Mouse (Mus musculus): ENCODE measurements around the gene Oxld1. TPM values are rescaled to one million over a fixed set of nuclear protein-coding genes. Genes with fewer than 3 reads are reported as not detected.

The Oxld1 gene
- polyA plus RNA-seq, 1 experiment from 2014 or later: 17.6 TPM

DNA sequence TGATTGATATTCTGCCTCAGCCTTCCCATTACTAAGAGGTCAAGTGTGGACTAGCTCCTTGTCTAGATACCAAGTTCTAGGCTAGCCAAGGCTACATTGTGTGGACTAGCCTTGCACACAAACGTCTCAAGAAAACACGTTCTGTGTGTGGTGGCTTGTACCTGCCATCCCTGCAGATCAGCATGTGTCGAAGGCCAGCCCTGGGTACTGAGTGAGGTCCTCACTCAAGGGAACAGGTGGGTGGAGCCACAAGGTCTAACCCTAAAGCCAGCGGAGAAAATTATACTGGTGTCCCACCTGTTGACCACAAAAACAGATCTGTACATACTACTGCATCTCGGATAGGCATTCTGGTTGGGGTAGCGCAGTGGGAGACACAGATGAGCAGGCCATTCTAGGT lies 42.0 kb upstream of the Oxld1 start:
- no peak overlapping the region for H3K27ac ChIP-seq (ENCODE audit: low read depth, low read length)
- TF ChIP-seq CTCF (IDR thresholded peaks at IDR 0.05; ENCODE audit: low read depth): no peak
- 0 out of 2 replicates have a peak overlapping the region, but pooled peaks have one; percentile 32 for H3K4me2 ChIP-seq (replicated peaks; ENCODE audit: low read depth)
- no peaks in the 10 kb centered on the region for H3K27me3 ChIP-seq (replicated peaks; ENCODE audit: control insufficient read depth, insufficient read depth, low read length)
- H3K9ac ChIP-seq (ENCODE audit: low read depth, low read length): no peak overlapping the region
- H3K4me3 ChIP-seq (ENCODE audit: low read depth, low read length): no peak overlapping the region
- WGBS: 62% methylated on average over 6 of the region's 6 CpGs
- no peaks in the 10 kb centered on the region for H3K9me3 ChIP-seq (ENCODE audit: control insufficient read depth)
- 0 out of 2 replicates have a peak, but pooled peaks cover 2% of the 10 kb centered on the region for H3K4me1 ChIP-seq (replicated peaks; ENCODE audit: control insufficient read depth, insufficient read depth, low read length)
- ATAC-seq: 0 out of 2 replicates have a peak, but pooled peaks have one; percentile 14
- peaks cover 41% of the 10 kb centered on the region for H3K36me3 ChIP-seq (ENCODE audit: control insufficient read depth, insufficient read depth)

DNA sequence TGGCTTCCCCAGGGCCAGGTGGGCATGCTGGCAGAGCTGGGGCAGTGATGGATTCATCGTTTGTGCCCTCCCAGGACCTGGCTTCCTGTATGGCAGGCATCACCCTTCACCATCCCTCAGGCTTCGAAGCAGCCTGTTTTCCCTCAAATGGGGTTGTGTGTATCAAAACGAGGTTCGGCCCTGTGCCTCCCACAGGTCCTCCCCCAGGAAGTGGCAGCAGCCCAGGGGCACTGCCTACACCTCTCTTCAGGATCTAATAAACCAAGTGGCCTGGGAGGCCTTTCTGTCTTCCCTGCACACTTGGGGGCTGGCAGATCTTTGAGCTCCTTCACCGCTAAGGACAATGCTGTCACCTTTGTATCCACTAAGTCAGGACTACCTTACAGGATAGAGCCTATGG lies 41.0 kb upstream of the Oxld1 start:
- WGBS: 86% methylated on average over 5 of the region's 5 CpGs
- Histone ChIP-seq H3K9me3 (ENCODE audit: control insufficient read depth) (no peaks in the 10 kb centered on the region), H3K9ac (ENCODE audit: low read depth, low read length) (no peak overlapping the region), H3K27ac (ENCODE audit: low read depth, low read length) (no peak overlapping the region), H3K4me1 (replicated peaks; ENCODE audit: control insufficient read depth, insufficient read depth, low read length) (0 out of 2 replicates have a peak, but pooled peaks cover 7% of the 10 kb centered on the region), H3K27me3 (replicated peaks; ENCODE audit: control insufficient read depth, insufficient read depth, low read length) (no peaks in the 10 kb centered on the region), H3K4me2 (replicated peaks; ENCODE audit: low read depth) (no peak overlapping the region), H3K36me3 (ENCODE audit: control insufficient read depth, insufficient read depth) (peaks cover 51% of the 10 kb centered on the region), H3K4me3 (ENCODE audit: low read depth, low read length) (no peak overlapping the region)
- TF ChIP-seq CTCF (IDR thresholded peaks at IDR 0.05; ENCODE audit: low read depth): no peak
- no peak for ATAC-seq

DNA sequence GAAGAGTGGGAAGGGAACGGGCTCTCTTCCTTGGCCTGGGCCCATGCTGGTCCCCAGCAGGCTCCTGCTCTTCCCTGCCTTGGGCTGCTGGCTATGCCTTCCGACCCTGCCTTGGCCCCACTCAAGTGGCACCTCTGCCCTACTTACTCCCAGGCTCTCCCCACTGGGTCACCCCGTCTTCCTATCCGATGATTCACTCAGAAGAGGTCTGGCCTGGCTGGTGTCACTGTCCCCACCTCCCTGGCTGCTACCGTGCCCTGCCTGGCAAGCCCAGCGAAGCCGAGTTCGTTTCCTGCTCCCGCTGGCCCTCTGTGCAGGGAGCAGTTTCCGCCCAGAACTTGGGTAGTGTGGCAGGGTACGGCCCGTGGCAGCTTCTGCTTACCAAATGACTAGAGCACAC lies 40.4 kb upstream of the Oxld1 start:
- WGBS: 93% methylated on average over 12 of the region's 12 CpGs
- Histone ChIP-seq H3K9me3 (ENCODE audit: control insufficient read depth) (no peaks in the 10 kb centered on the region), H3K9ac (ENCODE audit: low read depth, low read length) (no peak overlapping the region), H3K4me2 (replicated peaks; ENCODE audit: low read depth) (no peak overlapping the region), H3K4me3 (ENCODE audit: low read depth, low read length) (no peak overlapping the region), H3K36me3 (ENCODE audit: control insufficient read depth, insufficient read depth) (peaks cover 51% of the 10 kb centered on the region), H3K27ac (ENCODE audit: low read depth, low read length) (no peak overlapping the region), H3K27me3 (replicated peaks; ENCODE audit: control insufficient read depth, insufficient read depth, low read length) (no peaks in the 10 kb centered on the region), H3K4me1 (replicated peaks; ENCODE audit: control insufficient read depth, insufficient read depth, low read length) (0 out of 2 replicates have a peak, but pooled peaks cover 7% of the 10 kb centered on the region)
- ATAC-seq: no peak
- TF ChIP-seq CTCF (IDR thresholded peaks at IDR 0.05; ENCODE audit: low read depth): no peak

DNA sequence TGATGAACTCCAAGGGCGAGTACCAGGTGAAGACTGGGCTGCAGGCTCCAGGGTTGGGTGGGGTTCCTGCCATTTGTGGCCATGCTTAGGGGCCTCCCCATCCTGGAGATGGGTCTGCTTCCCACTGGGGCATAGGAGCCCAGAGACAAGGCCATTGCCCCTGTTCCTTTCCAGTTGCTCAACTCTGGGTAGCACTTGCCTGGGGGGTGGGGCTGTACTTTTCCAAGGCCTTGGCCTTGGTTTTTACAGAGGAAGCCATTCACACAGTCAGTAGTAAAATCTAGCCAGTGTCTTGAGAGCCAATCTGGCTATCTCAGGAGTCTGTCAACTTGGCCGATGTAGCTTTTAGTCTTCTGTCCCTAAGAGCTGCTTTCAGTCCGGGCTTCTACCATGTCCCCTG lies 39.6 kb upstream of the Oxld1 start:
- no peak for TF ChIP-seq CTCF (IDR thresholded peaks at IDR 0.05; ENCODE audit: low read depth)
- no peak for ATAC-seq
- H3K36me3 ChIP-seq (ENCODE audit: control insufficient read depth, insufficient read depth): peaks cover 51% of the 10 kb centered on the region
- no peak overlapping the region for H3K27ac ChIP-seq (ENCODE audit: low read depth, low read length)
- H3K9me3 ChIP-seq (ENCODE audit: control insufficient read depth): no peaks in the 10 kb centered on the region
- 0 out of 2 replicates have a peak, but pooled peaks cover 7% of the 10 kb centered on the region for H3K4me1 ChIP-seq (replicated peaks; ENCODE audit: control insufficient read depth, insufficient read depth, low read length)
- H3K4me3 ChIP-seq (ENCODE audit: low read depth, low read length): no peak overlapping the region
- 90% methylated on average over 3 of the region's 3 CpGs for WGBS
- H3K4me2 ChIP-seq (replicated peaks; ENCODE audit: low read depth): no peak overlapping the region
- H3K27me3 ChIP-seq (replicated peaks; ENCODE audit: control insufficient read depth, insufficient read depth, low read length): no peaks in the 10 kb centered on the region
- H3K9ac ChIP-seq (ENCODE audit: low read depth, low read length): no peak overlapping the region

DNA sequence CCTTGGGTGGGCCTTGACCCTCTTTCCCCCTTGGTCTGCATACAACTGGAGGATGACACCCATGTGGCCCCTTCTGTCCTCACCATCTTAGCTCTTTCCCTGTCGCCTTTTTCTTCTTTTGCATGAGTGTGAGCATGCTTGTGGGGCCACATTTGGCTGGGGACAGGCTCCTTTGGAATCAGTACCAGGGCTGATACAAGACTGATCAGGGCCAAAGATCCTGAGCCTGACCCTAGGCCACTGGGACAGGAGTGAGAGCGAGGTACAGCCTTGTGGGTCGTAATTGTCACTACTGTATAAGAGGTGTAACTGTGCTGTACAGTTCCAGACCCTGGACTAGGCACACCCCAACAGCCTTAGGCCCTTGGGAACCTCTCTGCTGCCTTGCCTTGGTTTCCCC lies 36.0 kb upstream of the Oxld1 start:
- Histone ChIP-seq H3K4me3 (ENCODE audit: low read depth, low read length) (no peak overlapping the region), H3K36me3 (ENCODE audit: control insufficient read depth, insufficient read depth) (peaks cover 50% of the 10 kb centered on the region), H3K4me1 (replicated peaks; ENCODE audit: control insufficient read depth, insufficient read depth, low read length) (peaks cover 25% of the 10 kb centered on the region), H3K4me2 (replicated peaks; ENCODE audit: low read depth) (peak overlapping the region; percentile 97), H3K9ac (ENCODE audit: low read depth, low read length) (no peak overlapping the region), H3K27ac (ENCODE audit: low read depth, low read length) (no peak overlapping the region), H3K9me3 (ENCODE audit: control insufficient read depth) (no peaks in the 10 kb centered on the region), H3K27me3 (replicated peaks; ENCODE audit: control insufficient read depth, insufficient read depth, low read length) (no peaks in the 10 kb centered on the region)
- 73% methylated on average over 3 of the region's 3 CpGs for WGBS
- TF ChIP-seq CTCF (IDR thresholded peaks at IDR 0.05; ENCODE audit: low read depth): no peak
- no peak for ATAC-seq

DNA sequence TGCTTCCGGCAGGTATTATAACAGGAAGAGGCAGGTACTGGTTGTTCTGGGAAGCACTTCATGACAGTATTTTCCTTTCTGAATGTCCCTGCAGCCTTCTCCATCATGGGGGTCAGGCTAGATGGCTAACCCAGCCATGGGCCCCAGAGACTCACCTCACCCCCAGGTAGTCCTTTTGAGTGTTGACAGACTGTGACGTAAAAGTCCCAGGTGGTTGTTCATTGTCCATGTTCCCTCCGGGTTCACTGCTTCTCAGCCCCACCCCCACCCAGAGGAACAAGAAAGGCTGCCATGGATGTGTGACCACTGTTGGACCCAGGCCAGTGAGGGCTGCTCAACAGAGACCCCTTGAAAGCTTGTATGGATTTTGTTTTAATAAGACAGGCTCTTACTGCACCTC lies 35.5 kb upstream of the Oxld1 start:
- Histone ChIP-seq H3K27me3 (replicated peaks; ENCODE audit: control insufficient read depth, insufficient read depth, low read length) (no peaks in the 10 kb centered on the region), H3K4me2 (replicated peaks; ENCODE audit: low read depth) (peak overlapping the region; percentile 97), H3K27ac (ENCODE audit: low read depth, low read length) (peak overlapping the region; percentile 94; the same call in 1 of the 2 replicates), H3K4me1 (replicated peaks; ENCODE audit: control insufficient read depth, insufficient read depth, low read length) (peaks cover 25% of the 10 kb centered on the region), H3K9me3 (ENCODE audit: control insufficient read depth) (no peaks in the 10 kb centered on the region), H3K36me3 (ENCODE audit: control insufficient read depth, insufficient read depth) (peaks cover 48% of the 10 kb centered on the region), H3K4me3 (ENCODE audit: low read depth, low read length) (peak overlapping the region; percentile 92), H3K9ac (ENCODE audit: low read depth, low read length) (peak overlapping the region; percentile 83)
- no peak for ATAC-seq
- WGBS: 21% methylated on average over 3 of the region's 3 CpGs
- no peak for TF ChIP-seq CTCF (IDR thresholded peaks at IDR 0.05; ENCODE audit: low read depth)

DNA sequence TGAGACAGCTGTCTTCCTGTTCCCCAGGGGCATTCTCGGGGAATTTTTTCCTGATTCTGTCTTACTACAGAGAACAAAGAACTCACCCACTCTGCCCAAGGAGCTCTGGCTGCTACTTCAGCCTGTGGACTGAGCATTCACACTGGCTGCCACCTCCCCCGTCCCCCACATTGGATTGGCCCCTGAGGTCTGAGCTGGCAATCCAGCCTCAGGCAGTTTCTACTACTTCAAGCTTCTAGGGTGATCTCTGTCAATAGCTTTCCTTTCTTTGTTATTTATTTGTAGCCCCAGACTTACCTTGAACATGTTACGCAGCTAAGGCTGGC lies 35.0 kb upstream of the Oxld1 start:
- Histone ChIP-seq H3K4me3 (ENCODE audit: low read depth, low read length) (peak overlapping the region; percentile 92), H3K36me3 (ENCODE audit: control insufficient read depth, insufficient read depth) (peaks cover 48% of the 10 kb centered on the region), H3K9me3 (ENCODE audit: control insufficient read depth) (no peaks in the 10 kb centered on the region), H3K4me1 (replicated peaks; ENCODE audit: control insufficient read depth, insufficient read depth, low read length) (peaks cover 25% of the 10 kb centered on the region), H3K9ac (ENCODE audit: low read depth, low read length) (peak overlapping the region; percentile 83), H3K27ac (ENCODE audit: low read depth, low read length) (peak overlapping the region; percentile 94), H3K4me2 (replicated peaks; ENCODE audit: low read depth) (peak overlapping the region; percentile 97), H3K27me3 (replicated peaks; ENCODE audit: control insufficient read depth, insufficient read depth, low read length) (no peaks in the 10 kb centered on the region)
- 20% methylated on average over 3 of the region's 3 CpGs for WGBS
- TF ChIP-seq CTCF (IDR thresholded peaks at IDR 0.05; ENCODE audit: low read depth): no peak
- ATAC-seq: no peak
